Mouse (Mus musculus): ENCODE results near the gene Wdfy4. TPM values are rescaled to one million over a fixed set of nuclear protein-coding genes. Genes with fewer than 3 reads are reported as not detected.
A peak's percentile ranks its signal among the peaks of the same experiment; 100 is the strongest.

Gene Wdfy4
- total and polyA plus RNA-seq, 3 experiments: 27.0 to 34.8 (median 30.9) TPM

DNA sequence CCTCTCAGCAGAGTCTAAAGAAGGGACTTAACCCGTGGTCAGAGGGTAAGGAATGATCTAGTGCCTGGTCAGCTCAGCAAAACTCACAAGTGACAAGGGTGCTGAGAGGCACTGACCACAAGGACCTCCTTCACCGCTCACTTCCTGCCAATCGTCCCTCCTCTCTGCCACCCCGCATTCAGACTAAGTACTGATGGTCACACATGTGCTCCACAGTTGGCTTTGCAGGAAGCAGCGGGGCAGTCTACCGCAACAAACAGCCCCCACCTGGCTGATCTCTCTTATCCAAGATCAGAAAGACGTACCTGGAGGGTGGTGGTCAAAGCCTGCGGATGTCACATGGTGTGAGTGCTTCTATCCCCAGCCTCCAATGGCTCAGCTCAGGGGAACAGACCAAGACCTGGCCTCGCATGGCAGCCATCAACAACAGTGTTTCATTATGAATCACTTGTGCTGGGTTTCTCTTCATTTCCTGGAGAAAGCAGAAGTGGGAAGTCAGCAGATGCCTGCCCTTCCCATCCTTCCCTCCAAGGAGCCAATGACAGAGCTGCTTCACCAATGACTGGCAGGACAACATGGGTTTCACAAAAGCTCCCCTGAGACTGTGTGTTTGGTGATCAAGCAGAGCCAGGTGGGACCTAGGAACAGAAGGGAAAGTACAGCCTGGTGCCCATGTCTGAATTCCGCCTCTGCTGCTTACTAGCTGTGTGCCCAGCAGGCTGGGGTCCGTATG is at the start of gene Wdfy4 (continued):
- no peak for TF ChIP-seq MAZ (IDR thresholded peaks at IDR 0.05; ENCODE audit: low read depth, low read length)
- TF ChIP-seq KAT2A (conservative IDR thresholded peaks at IDR 0.05; ENCODE audit: low read depth, low read length): no peak
- peak; percentile 63 to 87; a peak in 3 of 4 replicates for TF ChIP-seq POLR2A (IDR thresholded peaks at IDR 0.05; ENCODE audit: control insufficient read depth in 1 of 2, insufficient read depth in 1 of 2, low read depth in 1 of 2, low read length in 2 of 2, poor library complexity in 1 of 2)
- no peak; the same call in 1 of the 2 replicates for TF ChIP-seq MAX (IDR thresholded peaks at IDR 0.05; ENCODE audit: low read length)

DNA sequence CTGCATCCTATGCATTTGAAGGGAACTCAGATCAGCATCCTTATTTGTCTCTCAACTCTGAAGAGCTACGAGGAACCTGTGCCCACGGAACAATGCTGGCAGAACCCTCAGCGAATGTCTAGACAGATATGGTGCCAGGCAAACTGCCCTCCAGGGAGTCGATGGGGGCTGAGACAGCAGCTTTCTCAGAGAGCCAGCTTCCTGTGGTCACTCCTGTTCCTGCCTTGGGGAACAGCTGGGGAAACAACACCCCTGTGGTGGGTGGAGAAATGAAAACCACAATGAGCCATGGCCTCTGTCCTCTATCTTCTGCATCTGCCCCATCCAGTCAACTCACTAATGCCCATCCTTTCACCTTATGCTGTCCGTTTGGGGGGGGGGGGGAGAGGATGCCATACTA is 46.7 kb upstream of the Wdfy4 start:
- DNase-seq (ENCODE audit: low read depth, low spot score): no peak
- TF ChIP-seq MXI1 (IDR thresholded peaks at IDR 0.05; ENCODE audit: low read depth, low read length): no peak
- TF ChIP-seq CTCF (IDR thresholded peaks at IDR 0.05 in 2 of 3, conservative IDR thresholded peaks at IDR 0.05 in 1 of 3; ENCODE audit: control insufficient read depth in 1 of 3, insufficient read depth in 1 of 3, low read depth in 2 of 3, low read length in 3 of 3, poor library complexity in 1 of 3, severe bottlenecking in 1 of 3): no peak
- TF ChIP-seq MAFK (IDR thresholded peaks at IDR 0.05; ENCODE audit: borderline replicate concordance, low read depth, low read length): no peak
- no peak for TF ChIP-seq TBP (IDR thresholded peaks at IDR 0.05; ENCODE audit: low read depth, low read length)
- TF ChIP-seq CHD1 (IDR thresholded peaks at IDR 0.05; ENCODE audit: low read depth, low read length): no peak
- no peak for TF ChIP-seq POLR2AphosphoS2 (IDR thresholded peaks at IDR 0.05; ENCODE audit: low read length)
- no peak for TF ChIP-seq JUND (IDR thresholded peaks at IDR 0.05; ENCODE audit: low read depth, low read length)
- TF ChIP-seq ZNF384 (IDR thresholded peaks at IDR 0.05; ENCODE audit: low read depth, low read length): no peak
- no peak for TF ChIP-seq ETS1 (IDR thresholded peaks at IDR 0.05; ENCODE audit: low read depth, low read length)
- no peak for TF ChIP-seq MYC (IDR thresholded peaks at IDR 0.05; ENCODE audit: low read depth, low read length)
- TF ChIP-seq RCOR1 (IDR thresholded peaks at IDR 0.05; ENCODE audit: low read depth, low read length): no peak
- TF ChIP-seq SMC3 (IDR thresholded peaks at IDR 0.05; ENCODE audit: low read depth, low read length): no peak
- no peak for TF ChIP-seq ZC3H11A (IDR thresholded peaks at IDR 0.05; ENCODE audit: low read depth, low read length)
- no peak for TF ChIP-seq POLR2A (IDR thresholded peaks at IDR 0.05; ENCODE audit: control insufficient read depth in 1 of 2, insufficient read depth in 1 of 2, low read depth in 1 of 2, low read length in 2 of 2, poor library complexity in 1 of 2)
- no peak for TF ChIP-seq MYB (IDR thresholded peaks at IDR 0.05; ENCODE audit: low read depth, low read length)
- TF ChIP-seq USF2 (IDR thresholded peaks at IDR 0.05; ENCODE audit: borderline replicate concordance in 1 of 2, insufficient read depth in 1 of 2, low read depth in 1 of 2, low read length in 2 of 2): no peak
- TF ChIP-seq UBTF (IDR thresholded peaks at IDR 0.05; ENCODE audit: borderline replicate concordance, insufficient read depth, low read depth, low read length): no peak
- Histone ChIP-seq H3K4me3 (ENCODE audit: control insufficient read depth in 1 of 2, insufficient read depth in 1 of 2, low read depth in 2 of 2, low read length in 2 of 2) (no peak overlapping the region), H3K36me3 (ENCODE audit: control insufficient read depth in 1 of 2, insufficient read depth in 2 of 2, low read length in 2 of 2) (no peaks in the 10 kb centered on the region), H3K4me1 (ENCODE audit: control insufficient read depth in 1 of 2, insufficient read depth in 2 of 2, low read length in 2 of 2) (no peaks in the 10 kb centered on the region), H3K9ac (ENCODE audit: control insufficient read depth, low read depth, low read length, poor library complexity, severe bottlenecking) (no peak overlapping the region), H3K9me3 (replicated peaks; ENCODE audit: insufficient read depth, low read length) (no peaks in the 10 kb centered on the region), H3K27ac (ENCODE audit: control insufficient read depth, low read depth, low read length) (no peak overlapping the region), H3K79me2 (ENCODE audit: control insufficient read depth, insufficient read depth, low read length, poor library complexity) (no peaks in the 10 kb centered on the region), H3K27me3 (ENCODE audit: control insufficient read depth in 1 of 2, insufficient read depth in 2 of 2, low read length in 2 of 2) (peaks cover 0 to 1% of the 10 kb centered on the region in 2 experiments; a peak in 1 of 4 replicates)
